Mouse (Mus musculus) spleen, adult 2 months (tissue): ENCODE measurements around the gene Rplp2. TPM values are rescaled to one million over a fixed set of nuclear protein-coding genes. Genes with fewer than 3 reads are reported as not detected.

Experiments used
- DNase-seq, 2 experiments: peaks; one replicate each; pipeline versions ENCODE4 v3.0.0 to v3.0.0-alpha.2; 2012 to 2021; ENCODE audit warnings: low spot score in 2 of 2, low read depth in 1 of 2
- H3K27ac ChIP-seq: fragments of 200-500 bp; 2 replicates; pipeline ENCODE4 v1.5.1; 2012; ENCODE audit warnings: low read length, inconsistent platforms; ENCODE audit not compliant: insufficient read depth
- H3K27me3 ChIP-seq: fragments of 200-500 bp; 2 replicates; pipeline ENCODE4 v1.6.1; 2012; ENCODE audit warnings: mild to moderate bottlenecking, moderate library complexity, low read length, inconsistent platforms; ENCODE audit not compliant: control insufficient read depth, insufficient read depth
- H3K36me3 ChIP-seq: fragments of 200-500 bp; 2 replicates; pipeline ENCODE4 v1.6.1; 2012; ENCODE audit warnings: mild to moderate bottlenecking, low read length, inconsistent platforms; ENCODE audit not compliant: control insufficient read depth, insufficient read depth
- H3K4me1 ChIP-seq: fragments of 200-500 bp; 2 replicates; pipeline ENCODE4 v1.6.1; 2011; ENCODE audit warnings: inconsistent platforms; ENCODE audit not compliant: control insufficient read depth, insufficient read depth, insufficient read length
- H3K4me3 ChIP-seq: fragments of 200-500 bp; 2 replicates; pipeline ENCODE4 v1.5.1; 2011; ENCODE audit warnings: mild to moderate bottlenecking, inconsistent platforms; ENCODE audit not compliant: insufficient read depth, insufficient read length; ENCODE audit errors: extremely low read depth
- CTCF ChIP-seq: fragments of 200-500 bp; IDR thresholded peaks from 2 replicates; pipeline ENCODE4 v1.5.1; 2011; ENCODE audit warnings: mild to moderate bottlenecking, inconsistent platforms; ENCODE audit not compliant: insufficient read depth, insufficient read length, insufficient replicate concordance; ENCODE audit errors: extremely low read depth
- POLR2A ChIP-seq: fragments of 200-500 bp; IDR thresholded peaks from 2 replicates; pipeline ENCODE4 v1.6.1; 2011; ENCODE audit warnings: low read depth, low read length, inconsistent platforms
- WGBS: fragments of 180-500 bp; shearing (Covaris S2); methylation state at CpG from one replicate; pipeline ENCODE4 v1.1.7; 2018; 5-methylcytosine and 5-hydroxymethylcytosine counted together
- polyA plus RNA-seq: library from polyadenylated mRNA; depleted of rRNA; stranded (reverse); fragments of >200 nt; gene quantifications from 2 replicates; pipeline ENCODE4 v1.2.3, GENCODE M21; 2012

Rplp2 gene
- polyA plus RNA-seq, 1 experiment, result 645 TPM

GRCm38 (mm10) chr7:141457986-141458660 is 11.0 kb downstream of the Rplp2 start:
- no peak overlapping the region for H3K4me3 ChIP-seq
- no peak overlapping the region for H3K27ac ChIP-seq
- peaks cover 22% of the 10 kb centered on the region for H3K36me3 ChIP-seq
- peaks cover 14% of the 10 kb centered on the region for H3K4me1 ChIP-seq
- TF ChIP-seq CTCF (peak; percentile 69), POLR2A (no peak)
- WGBS, result 84% methylated on average over 15 of the region's 15 CpGs
- peak in 1 of 2 experiments; percentile 48 for DNase-seq
- H3K27me3 ChIP-seq, result peaks cover 5% of the 10 kb centered on the region; the same call in 1 of the 2 replicates

- Histone ChIP-seq H3K4me1 (peaks cover 14% of the 10 kb centered on the region), H3K27me3 (peaks cover 5% of the 10 kb centered on the region; the same call in 1 of the 2 replicates), H3K4me3 (no peak overlapping the region), H3K36me3 (peaks cover 22% of the 10 kb centered on the region), H3K27ac (no peak overlapping the region)
- 93% methylated on average over 11 of the region's 11 CpGs for WGBS
- TF ChIP-seq POLR2A (no peak), CTCF (no peak)
- DNase-seq, result peak in 1 of 2 experiments; percentile 4
Observed at GRCm38 (mm10) chr7:141458661-141459060, 11.5 kb downstream of the Rplp2 start.

GRCm38 (mm10) chr7:141459301-141459711 is 12.1 kb downstream of the Rplp2 start:
- no peak overlapping the region for H3K4me3 ChIP-seq
- TF ChIP-seq POLR2A (no peak), CTCF (no peak)
- H3K27me3 ChIP-seq, result peaks cover 5% of the 10 kb centered on the region; the same call in 1 of the 2 replicates
- peaks cover 13% of the 10 kb centered on the region for H3K4me1 ChIP-seq
- peaks cover 22% of the 10 kb centered on the region for H3K36me3 ChIP-seq
- WGBS, result 94% methylated on average over 17 of the region's 17 CpGs
- DNase-seq, result peak in 1 of 2 experiments; percentile 4
- H3K27ac ChIP-seq, result no peak overlapping the region

GRCm38 (mm10) chr7:141460001-141460390 is 12.8 kb downstream of the Rplp2 start:
- Histone ChIP-seq H3K27ac (no peak overlapping the region), H3K4me1 (peaks cover 12% of the 10 kb centered on the region), H3K4me3 (no peak overlapping the region), H3K27me3 (peaks cover 5% of the 10 kb centered on the region), H3K36me3 (peaks cover 22% of the 10 kb centered on the region)
- TF ChIP-seq POLR2A, result no peak
- no peak for DNase-seq
- 83% methylated on average over 5 of the region's 5 CpGs for WGBS

GRCm38 (mm10) chr7:141460391-141461113 is 13.4 kb downstream of the Rplp2 start, which contains the start of gene Cracr2b:
Gene Cracr2b, plus strand, starts transcription at chr7:141461094.
- Histone ChIP-seq H3K4me3 (peak within 1 kb of the TSS; percentile 31; the same call in 1 of the 2 replicates), H3K27ac (no peak within 1 kb of the TSS; the same call in 1 of the 2 replicates), H3K4me1 (peaks cover 13% of the 10 kb centered on the region), H3K36me3 (peaks cover 22% of the 10 kb centered on the region), H3K27me3 (peaks cover 5% of the 10 kb centered on the region)
- WGBS, result 83% methylated on average over 15 of the region's 15 CpGs
- DNase-seq, result no peak
- TF ChIP-seq CTCF (no peak), POLR2A (no peak)

- no peak for DNase-seq
- H3K27ac ChIP-seq, result no peak overlapping the region; the same call in 1 of the 2 replicates
- WGBS, result 9% methylated on average over 53 of the region's 59 CpGs
Observed at GRCm38 (mm10) chr7:141461521-141462332, 14.6 kb downstream of the Rplp2 start.

More at GRCm38 (mm10) chr7:141461521-141462332, 14.6 kb downstream of the Rplp2 start:
- Histone ChIP-seq H3K27me3 (peaks cover 5% of the 10 kb centered on the region), H3K36me3 (peaks cover 22% of the 10 kb centered on the region), H3K4me1 (peaks cover 8% of the 10 kb centered on the region), H3K4me3 (peak overlapping the region; percentile 31; the same call in 1 of the 2 replicates)
- TF ChIP-seq CTCF, result 0 out of 2 replicates have a peak, but pooled peaks have one; percentile 1
- TF ChIP-seq POLR2A, result no peak
